Mouse (Mus musculus) kidney, postnatal 36 days (tissue): ENCODE results near the gene Scaper.

Experiments
- DNase-seq, 2 experiments: peaks; one replicate each; pipeline ENCODE4 v3.0.0; 2021 to 2022; ENCODE audit warnings: mixed read lengths in 2 of 2

The Scaper gene

GRCm38 (mm10) chr9:55598594-55598993, 339.3 kb downstream of the Scaper start:
- DNase-seq = no peak

- DNase-seq = no peak
These were observed 351.8 kb downstream of the Scaper start for GRCm38 (mm10) chr9:55586141-55586540.

- DNase-seq = no peak
These were observed 356.5 kb downstream of the Scaper start for GRCm38 (mm10) chr9:55581414-55581813.

GRCm38 (mm10) chr9:55576571-55576970, 361.3 kb downstream of the Scaper start:
- DNase-seq = no peak

- no peak for DNase-seq
These were observed 366.8 kb downstream of the Scaper start for GRCm38 (mm10) chr9:55571071-55571470.

GRCm38 (mm10) chr9:55568466-55569159, 369.3 kb downstream of the Scaper start:
- peak in 1 of 2 experiments; percentile 39 for DNase-seq

- no peak for DNase-seq
These were observed 377.0 kb downstream of the Scaper start for GRCm38 (mm10) chr9:55560960-55561359.

- peak in 1 of 2 experiments; percentile 4 for DNase-seq
These were observed 382.9 kb downstream of the Scaper start for GRCm38 (mm10) chr9:55554986-55555385.

- no peak for DNase-seq
These were observed 388.5 kb downstream of the Scaper start for GRCm38 (mm10) chr9:55549302-55549890.

GRCm38 (mm10) chr9:55548871-55549270, 389.0 kb downstream of the Scaper start:
- no peak for DNase-seq

- peak; percentile 40 to 70 for DNase-seq
These were observed 391.5 kb downstream of the Scaper start for GRCm38 (mm10) chr9:55546176-55547010.

- DNase-seq = peak in 1 of 2 experiments; percentile 22
These were observed 392.3 kb downstream of the Scaper start for GRCm38 (mm10) chr9:55545556-55546175.

- DNase-seq = peak in 1 of 2 experiments; percentile 48
These were observed 392.9 kb downstream of the Scaper start for GRCm38 (mm10) chr9:55544861-55545555.

GRCm38 (mm10) chr9:55543703-55544401, 394.1 kb downstream of the Scaper start:
- no peak for DNase-seq

- peak in 1 of 2 experiments; percentile 27 for DNase-seq
These were observed 394.6 kb downstream of the Scaper start for GRCm38 (mm10) chr9:55543336-55543702.

- DNase-seq = peak in 1 of 2 experiments; percentile 28
These were observed 395.3 kb downstream of the Scaper start for GRCm38 (mm10) chr9:55542366-55543325.

GRCm38 (mm10) chr9:55541681-55542365, 396.1 kb downstream of the Scaper start:
- peak in 1 of 2 experiments; percentile 50 for DNase-seq

GRCm38 (mm10) chr9:55540888-55541287, 397.0 kb downstream of the Scaper start:
- DNase-seq = peak in 1 of 2 experiments; percentile 46

- peak in 1 of 2 experiments; percentile 7 for DNase-seq
These were observed 397.5 kb downstream of the Scaper start for GRCm38 (mm10) chr9:55540391-55540770.
